In the genomic region with DNA sequence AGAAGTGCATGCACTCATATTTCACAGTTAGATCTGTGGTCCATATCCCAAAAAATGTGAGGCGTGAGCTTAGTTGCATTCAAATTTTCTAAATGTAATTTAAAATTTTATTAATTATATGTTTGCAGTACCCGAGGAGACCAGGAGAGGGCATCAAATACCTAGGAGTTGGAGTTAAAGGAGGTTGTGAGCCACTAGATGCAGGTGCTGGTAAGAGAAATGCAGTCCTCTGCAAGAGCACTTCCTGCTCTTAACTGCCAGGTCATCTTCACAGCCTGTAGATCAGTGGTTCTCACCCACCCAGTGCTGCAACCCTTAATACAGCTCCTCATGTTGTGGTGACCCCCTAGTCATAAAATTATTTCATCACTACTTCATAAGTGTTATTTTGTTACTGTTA, we compare ENCODE assay signal across 9 mouse cellular contexts. TPM values are rescaled to one million over a fixed set of nuclear protein-coding genes. Genes with fewer than 3 reads are reported as not detected.
A peak's percentile ranks its signal among the peaks of the same experiment; 100 is the strongest.
DNase-seq lines count a peak whose midpoint lies in the region; ATAC-seq and TF ChIP-seq lines count a peak whose summit lies in the region.
"Had no signal": no experiment of that assay in that cellular context is flagged by ENCODE, and none has a peak within 500 bp of the region (broad histone marks: within the 10 kb centered on the region; RNA-seq: fewer than 3 reads in every experiment).

No protein-coding gene starts in this region.

- no peaks in the 10 kb centered on the region for H3K4me1 ChIP-seq in kidney, adult 2 months (ENCODE audit: control insufficient read depth, insufficient read depth, low read length)
- H3K4me1 ChIP-seq in MEL (ENCODE audit: control insufficient read depth in 1 of 2, insufficient read depth in 2 of 2, low read length in 2 of 2) = peaks cover 0 to 3% of the 10 kb centered on the region in 2 experiments; a peak in 1 of 4 replicates
- no peaks in the 10 kb centered on the region for H3K4me1 ChIP-seq in midbrain, embryonic 10.5 days

- H3K79me2 ChIP-seq in MEL (ENCODE audit: control insufficient read depth, insufficient read depth, low read length, poor library complexity) = no peaks in the 10 kb centered on the region

- ATAC-seq in inflammation-experienced regulatory T-cells, adult 6 months = peak; percentile 28

- peak; percentile 95 for TF ChIP-seq RAD21 in MEL (IDR thresholded peaks at IDR 0.05; ENCODE audit: low read depth, low read length)

- H3K36me3 ChIP-seq in kidney, adult 2 months (ENCODE audit: control insufficient read depth, insufficient read depth, low read length) = no peaks in the 10 kb centered on the region
- no peaks in the 10 kb centered on the region for H3K36me3 ChIP-seq in MEL (ENCODE audit: control insufficient read depth in 1 of 2, insufficient read depth in 2 of 2, low read length in 2 of 2)
- H3K36me3 ChIP-seq in midbrain, embryonic 10.5 days = no peaks in the 10 kb centered on the region

- no peak overlapping the region for H3K27ac ChIP-seq in kidney, adult 2 months (ENCODE audit: insufficient read depth, low read depth, low read length)
- no peak overlapping the region for H3K27ac ChIP-seq in MEL (ENCODE audit: control insufficient read depth, low read depth, low read length)
- H3K27ac ChIP-seq in midbrain, embryonic 10.5 days (replicated peaks) = no peak overlapping the region

- no peak overlapping the region for H3K9ac ChIP-seq in MEL (ENCODE audit: control insufficient read depth, low read depth, low read length, poor library complexity, severe bottlenecking)

- DNase-seq in kidney, adult 2 months = peak; percentile 9
- no peak for DNase-seq in kidney, postnatal 10 days
- DNase-seq in CD4-positive, CD25-positive, alpha-beta regulatory T cell, adult 2 months (ENCODE audit: low read depth, low spot score) = peak; percentile 55
- DNase-seq in MEL (ENCODE audit: low read depth, low spot score) = peak; percentile 65
- DNase-seq in yolk sac, embryonic 10.5 days (ENCODE audit: low spot score) = no peak
- no peak for DNase-seq in midbrain, embryonic 10.5 days (ENCODE audit: low spot score)
- no peak for DNase-seq in right cerebral cortex, postnatal 36 days (ENCODE audit: low spot score in 2 of 2)
- DNase-seq: left cerebral cortex, postnatal 4 days had no signal

- H3K27me3 ChIP-seq in kidney, adult 2 months (replicated peaks; ENCODE audit: control insufficient read depth, insufficient read depth, low read length) = no peaks in the 10 kb centered on the region
- no peaks in the 10 kb centered on the region; a peak in 2 of 4 replicates for H3K27me3 ChIP-seq in MEL (ENCODE audit: control insufficient read depth in 1 of 2, insufficient read depth in 2 of 2, low read length in 2 of 2)
- no peaks in the 10 kb centered on the region for H3K27me3 ChIP-seq in midbrain, embryonic 10.5 days (ENCODE audit: low read depth, poor library complexity, severe bottlenecking)

- no peak for TF ChIP-seq POLR2A in kidney, adult 2 months (IDR thresholded peaks at IDR 0.05; ENCODE audit: low read depth, low read length)
- no peak for TF ChIP-seq POLR2A in MEL (IDR thresholded peaks at IDR 0.05; ENCODE audit: control insufficient read depth in 1 of 2, insufficient read depth in 1 of 2, low read depth in 1 of 2, low read length in 2 of 2, poor library complexity in 1 of 2)

- WGBS in kidney, adult 2 months = 36% methylated on average over 2 of the region's 2 CpGs
- 39% methylated on average over 2 of the region's 2 CpGs for WGBS in midbrain, embryonic 10.5 days

- TF ChIP-seq CTCF in kidney, adult 2 months (conservative IDR thresholded peaks at IDR 0.05; ENCODE audit: insufficient read depth, insufficient read length, low read depth, low read length) = peak; percentile 42
- peak; percentile 41 to 84 (median 46) for TF ChIP-seq CTCF in MEL (IDR thresholded peaks at IDR 0.05 in 2 of 3, conservative IDR thresholded peaks at IDR 0.05 in 1 of 3; ENCODE audit: control insufficient read depth in 1 of 3, insufficient read depth in 1 of 3, low read depth in 2 of 3, low read length in 3 of 3, poor library complexity in 1 of 3, severe bottlenecking in 1 of 3)

- H3K4me3 ChIP-seq in kidney, adult 2 months (ENCODE audit: insufficient read depth, low read depth, low read length) = no peak overlapping the region
- H3K4me3 ChIP-seq in MEL (ENCODE audit: control insufficient read depth in 1 of 2, insufficient read depth in 1 of 2, low read depth in 2 of 2, low read length in 2 of 2) = no peak overlapping the region
- H3K4me3 ChIP-seq in midbrain, embryonic 10.5 days = no peak overlapping the region

- no peak for TF ChIP-seq EP300 in MEL (IDR thresholded peaks at IDR 0.05; ENCODE audit: low read depth in 1 of 2, low read length in 2 of 2)

- H3K9me3 ChIP-seq in MEL (replicated peaks; ENCODE audit: insufficient read depth, low read length) = no peaks in the 10 kb centered on the region
- no peaks in the 10 kb centered on the region for H3K9me3 ChIP-seq in midbrain, embryonic 10.5 days (replicated peaks)

TF ChIP-seq in MEL, 35 proteins besides CTCF, POLR2A, EP300 and RAD21:
- TF ChIP-seq ZC3H11A (IDR thresholded peaks at IDR 0.05; ENCODE audit: low read depth, low read length) = peak; percentile 91
- TF ChIP-seq MAZ (IDR thresholded peaks at IDR 0.05; ENCODE audit: low read depth, low read length) = no peak
- peak; percentile 47; the same call in 1 of the 2 replicates for TF ChIP-seq JUND (IDR thresholded peaks at IDR 0.05; ENCODE audit: low read depth, low read length)
- peak; percentile 93 for TF ChIP-seq SMC3 (IDR thresholded peaks at IDR 0.05; ENCODE audit: low read depth, low read length)

RNA-seq across cellular contexts. Expression of a gene that starts 43.2 kb away (rescaled TPM):
- polyA plus RNA-seq in kidney, adult 2 months (2012; rRNA removed) = 4.1 and 6.9 TPM in 2 replicates
- total RNA-seq in MEL (2012; rRNA removed) = 19.0 and 19.8 TPM in 2 replicates
- 10 to 100 TPM in 1 of 2 experiments, not detected in 1; 21.9 TPM for polyA plus RNA-seq in MEL (2012; ENCODE audit: insufficient read depth in 1 of 2, insufficient read length in 2 of 2, low read depth in 1 of 2, low replicate concordance in 2 of 2, missing spikeins in 1 of 2)
- polyA plus RNA-seq in inflammation-experienced regulatory T-cells, adult 6 months (2017; shearing (Covaris generic)) = 10 to 100 TPM; 15.5 to 17.2 (median 16.0) TPM
- polyA plus RNA-seq in midbrain, embryonic 10.5 days (2016; fragmentation: Nextera tagmentation; extraction: Ambion mirVana) = 4.3 and 5.0 TPM in 2 replicates

Comparison
In these comparisons a context has a peak if more than half of its experiments do, and no peak if none do; other contexts are left out.
1. DNase-seq: peak in kidney, adult 2 months (single experiment), CD4-positive, CD25-positive, alpha-beta regulatory T cell, adult 2 months (single experiment) and MEL (single experiment); none in kidney, postnatal 10 days (single experiment), yolk sac, embryonic 10.5 days (single experiment), midbrain, embryonic 10.5 days (single experiment) and right cerebral cortex, postnatal 36 days (0 of 2).